Mouse (Mus musculus) embryonic facial prominence, embryonic 11.5 days (tissue): Measurements from ENCODE around the gene Macrod2. TPM values are rescaled to one million over a fixed set of nuclear protein-coding genes. Genes with fewer than 3 reads are reported as not detected.

Source experiments
- ATAC-seq: fragments of 200-750 bp; cut with Nextera tagmentation; replicated peaks from 2 replicates; pipeline ENCODE4 v1.8.0; 2017; ENCODE audit warnings: low read depth; ENCODE audit not compliant: insufficient number of reproducible peaks, low FRiP score, low TSS enrichment
- DNase-seq: peaks from one replicate; pipeline ENCODE4 v3.0.0-alpha.2; 2015; ENCODE audit warnings: low spot score
- H3K27ac ChIP-seq: fragments of 300-500 bp; sonication (generic); replicated peaks from 2 replicates; pipeline ENCODE4 v1.5.1; 2014; ENCODE audit warnings: mild to moderate bottlenecking, low read depth, low read length, control low read depth
- H3K27me3 ChIP-seq: fragments of 300-500 bp; sonication (generic); 2 replicates; pipeline ENCODE4 v1.6.1; 2014; ENCODE audit warnings: mild to moderate bottlenecking, low read length, moderate library complexity, mixed read lengths; ENCODE audit not compliant: control insufficient read depth, insufficient read depth
- H3K36me3 ChIP-seq: fragments of 300-500 bp; sonication (generic); replicated peaks from 2 replicates; pipeline ENCODE4 v1.6.1; 2014; ENCODE audit warnings: low read depth, mild to moderate bottlenecking, low read length, moderate library complexity, mixed read lengths; ENCODE audit not compliant: control insufficient read depth, insufficient read depth
- H3K4me1 ChIP-seq: fragments of 300-500 bp; sonication (generic); 2 replicates; pipeline ENCODE4 v1.6.1; 2014; ENCODE audit warnings: low read length, mixed read lengths; ENCODE audit not compliant: control insufficient read depth, insufficient read depth
- H3K4me2 ChIP-seq: fragments of 300-500 bp; sonication (generic); 2 replicates; pipeline ENCODE4 v1.6.1; 2014; ENCODE audit warnings: low read depth, mild to moderate bottlenecking, control low read depth, low read length, moderate library complexity
- H3K4me3 ChIP-seq: fragments of 300-500 bp; sonication (generic); 2 replicates; pipeline ENCODE4 v1.5.1; 2014; ENCODE audit warnings: low read depth, low read length, control low read depth
- H3K9ac ChIP-seq: fragments of 300-500 bp; sonication (generic); replicated peaks from 2 replicates; pipeline ENCODE4 v1.6.1; 2014; ENCODE audit warnings: mild to moderate bottlenecking, control low read depth, low read length
- H3K9me3 ChIP-seq: fragments of 300-500 bp; sonication (generic); replicated peaks from 2 replicates; pipeline ENCODE4 v1.6.1; 2016; ENCODE audit warnings: mild to moderate bottlenecking, low read length, inconsistent platforms, mixed read lengths; ENCODE audit not compliant: control insufficient read depth
- WGBS: fragments of 180-500 bp; shearing (Covaris S2); extraction: QIAGEN DNeasy Blood & Tissue Kit; methylation state at CpG from one replicate; pipeline ENCODE4 v1.1.7; 2014; 5-methylcytosine and 5-hydroxymethylcytosine counted together
- polyA plus RNA-seq: library from polyadenylated mRNA; unstranded; fragments of >200 nt; fragmentation: Nextera tagmentation; extraction: Ambion mirVana; gene quantifications from 2 replicates; pipeline ENCODE4 v1.2.1, GENCODE M21; 2014

Gene Macrod2
- polyA plus RNA-seq, 1 experiment from 2014 or later, result 33.8 TPM

- no peaks in the 10 kb centered on the region for H3K4me1 ChIP-seq
- no peak overlapping the region for H3K4me2 ChIP-seq
- 80% methylated on average over 3 of the region's 3 CpGs for WGBS
- H3K36me3 ChIP-seq, result no peaks in the 10 kb centered on the region
- H3K4me3 ChIP-seq, result no peak overlapping the region
- no peak for ATAC-seq
- no peak overlapping the region for H3K27ac ChIP-seq
- no peak overlapping the region for H3K9ac ChIP-seq
- no peaks in the 10 kb centered on the region for H3K9me3 ChIP-seq
- H3K27me3 ChIP-seq, result no peaks in the 10 kb centered on the region
- no peak for DNase-seq
Observed at GRCm38 (mm10) chr2:140592537-140593261, 197.6 kb downstream of the Macrod2 start.

- no peaks in the 10 kb centered on the region for H3K4me1 ChIP-seq
- no peak for ATAC-seq
- H3K36me3 ChIP-seq, result no peaks in the 10 kb centered on the region
- no peak overlapping the region for H3K4me3 ChIP-seq
- H3K27ac ChIP-seq, result no peak overlapping the region
- no peaks in the 10 kb centered on the region for H3K9me3 ChIP-seq
- H3K27me3 ChIP-seq, result no peaks in the 10 kb centered on the region
- no peak overlapping the region for H3K9ac ChIP-seq
- no peak overlapping the region for H3K4me2 ChIP-seq
- 74% methylated on average over 2 of the region's 2 CpGs for WGBS
- DNase-seq, result no peak
Observed at GRCm38 (mm10) chr2:140596906-140597305, 201.8 kb downstream of the Macrod2 start.

GRCm38 (mm10) chr2:140615451-140615850, 220.3 kb downstream of the Macrod2 start:
- no peak overlapping the region for H3K27ac ChIP-seq
- H3K4me3 ChIP-seq, result no peak overlapping the region
- no peak for ATAC-seq
- no peaks in the 10 kb centered on the region for H3K27me3 ChIP-seq
- H3K4me2 ChIP-seq, result no peak overlapping the region
- DNase-seq, result no peak
- no peaks in the 10 kb centered on the region for H3K36me3 ChIP-seq
- WGBS, result 93% methylated on average over 2 of the region's 2 CpGs
- no peak overlapping the region for H3K9ac ChIP-seq
- no peaks in the 10 kb centered on the region for H3K9me3 ChIP-seq
- no peaks in the 10 kb centered on the region for H3K4me1 ChIP-seq

GRCm38 (mm10) chr2:140621730-140622337, 226.7 kb downstream of the Macrod2 start:
- WGBS, result 81% methylated on average over 2 of the region's 2 CpGs
- H3K4me3 ChIP-seq, result no peak overlapping the region
- no peak for DNase-seq

GRCm38 (mm10) chr2:140653481-140653880, 258.4 kb downstream of the Macrod2 start:
- no peak overlapping the region for H3K9ac ChIP-seq
- DNase-seq (peak; percentile 38), ATAC-seq (peak; percentile 81)
- no peaks in the 10 kb centered on the region for H3K27me3 ChIP-seq
- no peak overlapping the region for H3K4me3 ChIP-seq
- H3K9me3 ChIP-seq, result no peaks in the 10 kb centered on the region
- H3K27ac ChIP-seq, result no peak overlapping the region
- no peaks in the 10 kb centered on the region for H3K4me1 ChIP-seq
- H3K36me3 ChIP-seq, result no peaks in the 10 kb centered on the region
- no peak overlapping the region for H3K4me2 ChIP-seq

More at GRCm38 (mm10) chr2:140621730-140622337, 226.7 kb downstream of the Macrod2 start:
- Histone ChIP-seq H3K9me3 (no peaks in the 10 kb centered on the region), H3K4me2 (no peak overlapping the region), H3K27ac (no peak overlapping the region), H3K9ac (no peak overlapping the region), H3K27me3 (no peaks in the 10 kb centered on the region), H3K4me1 (no peaks in the 10 kb centered on the region), H3K36me3 (no peaks in the 10 kb centered on the region)
- no peak for ATAC-seq

- Histone ChIP-seq H3K27me3 (no peaks in the 10 kb centered on the region), H3K36me3 (peaks cover 3% of the 10 kb centered on the region; the same call in 1 of the 2 replicates), H3K27ac (no peak overlapping the region), H3K4me2 (no peak overlapping the region), H3K9ac (no peak overlapping the region), H3K4me3 (no peak overlapping the region), H3K9me3 (no peaks in the 10 kb centered on the region), H3K4me1 (no peaks in the 10 kb centered on the region)
- no peak for ATAC-seq
- no peak for DNase-seq
- WGBS, result 49% methylated on average over 2 of the region's 2 CpGs
Observed at GRCm38 (mm10) chr2:140653978-140654377, 258.9 kb downstream of the Macrod2 start.

GRCm38 (mm10) chr2:140662673-140663072, 267.6 kb downstream of the Macrod2 start:
- H3K27me3 ChIP-seq, result no peaks in the 10 kb centered on the region
- H3K9ac ChIP-seq, result no peak overlapping the region
- no peak overlapping the region for H3K4me2 ChIP-seq
- no peak for DNase-seq
- no peak for ATAC-seq
- no peak overlapping the region for H3K27ac ChIP-seq
- H3K9me3 ChIP-seq, result no peaks in the 10 kb centered on the region
- peaks cover 9% of the 10 kb centered on the region for H3K36me3 ChIP-seq
- H3K4me3 ChIP-seq, result no peak overlapping the region
- no peaks in the 10 kb centered on the region for H3K4me1 ChIP-seq
- WGBS, result 79% methylated on average over 5 of the region's 5 CpGs

GRCm38 (mm10) chr2:140664381-140664780, 269.3 kb downstream of the Macrod2 start:
- no peaks in the 10 kb centered on the region for H3K27me3 ChIP-seq
- no peak overlapping the region for H3K27ac ChIP-seq
- no peak overlapping the region for H3K4me3 ChIP-seq
- peaks cover 6% of the 10 kb centered on the region for H3K36me3 ChIP-seq
- no peak for DNase-seq
- no peak for ATAC-seq
- no peaks in the 10 kb centered on the region for H3K9me3 ChIP-seq
- H3K9ac ChIP-seq, result no peak overlapping the region
- H3K4me2 ChIP-seq, result no peak overlapping the region
- no peaks in the 10 kb centered on the region for H3K4me1 ChIP-seq
- 93% methylated on average over 4 of the region's 4 CpGs for WGBS
